Mouse (Mus musculus) heart, postnatal 36 days (tissue): ENCODE data around the gene Tmod2. TPM values are rescaled to one million over a fixed set of nuclear protein-coding genes. Genes with fewer than 3 reads are reported as not detected.
"Not testable (repeated sequence)": the region's sequence is repeated elsewhere in the genome, so short reads cannot be mapped to it uniquely, and the experiment has no call there.

Source experiments
- DNase-seq, 2 experiments: peaks; one replicate each; pipeline ENCODE4 v3.0.0; 2021 to 2022
- intact Hi-C: fragments of 180-260 bp; cut with DNase I; formaldehyde crosslinking; loops from one replicate; pipeline ENCODE4 v1.15.1; 2025
- total RNA-seq, 2 experiments: library from RNA; stranded (reverse); gene quantifications; 2 replicates each; pipeline ENCODE4 v1.2.3; 2021

The Tmod2 gene
- total RNA-seq, result 1 to 10 TPM; 3.8 to 4.8 TPM

DNA sequence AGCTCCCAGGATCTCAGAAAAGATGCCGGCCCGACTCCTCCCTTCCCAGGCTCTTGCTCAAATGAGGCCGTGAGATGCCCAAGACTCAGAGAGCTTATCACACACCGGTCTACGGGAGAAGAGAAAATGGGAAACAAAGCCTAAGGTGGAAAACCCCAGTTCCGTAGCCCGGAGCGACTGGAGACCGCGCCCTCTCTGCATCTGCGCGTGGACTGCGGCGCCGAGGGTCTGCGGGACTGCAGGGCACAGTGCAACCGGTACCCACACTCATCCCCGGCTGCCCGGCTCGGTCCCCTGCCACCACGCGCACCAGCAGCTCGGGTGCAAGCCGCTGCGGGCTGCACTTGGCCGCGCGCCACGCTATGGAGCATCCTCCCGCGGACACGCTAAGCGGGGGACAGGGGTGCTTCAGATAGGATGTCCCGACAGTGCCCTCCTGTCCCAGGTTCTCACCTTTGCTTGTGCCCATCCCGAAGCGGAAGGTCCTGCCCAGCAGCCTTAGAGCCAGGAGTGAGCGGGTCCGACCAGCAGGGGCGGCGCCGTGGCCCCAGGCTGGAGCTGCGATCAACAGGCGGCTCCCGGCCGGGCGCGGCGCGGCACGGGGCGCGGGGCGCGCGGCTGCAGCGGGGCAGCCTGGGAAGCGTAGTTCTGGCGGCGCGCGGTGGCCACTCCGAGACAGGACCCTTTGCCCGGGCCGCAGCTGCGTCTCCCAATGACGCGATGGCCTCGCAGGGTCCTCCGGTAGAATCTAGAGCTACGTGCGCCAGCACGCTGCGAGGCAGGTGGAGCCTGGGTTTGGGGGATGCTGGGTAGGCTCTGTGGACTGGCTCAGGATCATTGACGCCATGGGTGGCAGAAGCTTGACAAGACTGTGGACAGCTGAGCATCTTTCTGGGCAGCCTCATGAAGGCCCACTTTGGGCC is at the start of gene Tmod2:
Gene Tmod2 (minus strand): TSS at position 755 of the 923 bp plus-strand sequence.
- intact Hi-C loops, result no loop called here
- peak; percentile 50 to 59 for DNase-seq

- DNase-seq, result no peak
- intact Hi-C loops, result no loop called here
These were observed 49.8 kb upstream of the Tmod2 start for GRCm38 (mm10) chr9:75660917-75661316.

- peak; percentile 18 to 30 for DNase-seq
These were observed 45.3 kb upstream of the Tmod2 start for GRCm38 (mm10) chr9:75656456-75656855.

GRCm38 (mm10) chr9:75653981-75654911 is 43.1 kb upstream of the Tmod2 start:
- intact Hi-C loops, result no loop called here

More at GRCm38 (mm10) chr9:75656456-75656855, 45.3 kb upstream of the Tmod2 start:
- intact Hi-C loops, result not testable (repeated sequence)

GRCm38 (mm10) chr9:75645405-75645804 is 34.3 kb upstream of the Tmod2 start:
- intact Hi-C loops, result no loop called here
- no peak for DNase-seq

More at GRCm38 (mm10) chr9:75653981-75654911, 43.1 kb upstream of the Tmod2 start:
- peak; percentile 32 to 44 for DNase-seq

DNA sequence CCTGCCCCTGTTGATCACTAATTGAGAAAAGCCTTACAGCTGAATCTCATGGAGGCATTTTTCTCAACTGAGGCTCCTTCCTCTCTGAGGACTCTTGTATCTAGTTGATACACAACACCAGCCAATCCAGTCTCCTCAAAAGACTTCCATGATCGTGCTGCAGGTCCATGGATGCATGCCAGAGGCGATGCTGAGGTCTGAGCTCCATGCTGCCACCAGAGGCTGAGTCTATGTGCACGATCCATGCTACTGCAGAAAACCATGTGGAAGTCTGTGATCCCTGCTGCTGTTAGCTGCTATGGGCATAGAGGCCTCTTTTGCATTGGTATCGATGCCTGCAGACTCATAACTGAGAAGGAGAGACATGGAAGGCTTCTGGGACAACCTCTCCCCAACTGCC is 23.1 kb upstream of the Tmod2 start:
- intact Hi-C loops, result no loop called here
- DNase-seq, result no peak

GRCm38 (mm10) chr9:75633603-75634002 is 22.5 kb upstream of the Tmod2 start:
- intact Hi-C loops, result no loop called here
- no peak for DNase-seq

GRCm38 (mm10) chr9:75632902-75633301 is 21.8 kb upstream of the Tmod2 start:
- peak in 1 of 2 experiments; percentile 25 for DNase-seq
- intact Hi-C loops, result no loop called here

DNA sequence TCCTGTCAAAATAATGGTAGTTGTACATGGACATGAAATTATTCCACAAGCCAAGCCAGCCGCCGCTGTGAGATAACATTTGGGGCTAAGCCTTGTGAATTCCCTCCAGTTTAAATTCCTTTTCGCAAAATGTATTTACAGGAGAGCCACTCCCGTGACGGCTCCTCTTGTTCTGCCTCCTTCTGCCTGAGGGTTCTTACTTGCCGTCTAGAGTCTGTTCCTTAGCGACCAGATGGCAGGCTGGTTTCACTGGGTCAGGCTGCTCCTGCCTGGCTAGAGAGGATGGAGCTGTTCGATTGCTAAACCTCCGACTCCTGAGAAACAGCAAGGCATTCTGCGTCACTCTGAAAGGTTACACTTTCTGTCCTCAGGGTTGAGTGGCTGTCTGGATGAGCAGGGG is 21.0 kb upstream of the Tmod2 start:
- no peak for DNase-seq
- intact Hi-C loops, result no loop called here

GRCm38 (mm10) chr9:75630823-75631454 is 19.8 kb upstream of the Tmod2 start:
- intact Hi-C loops, result no loop called here

GRCm38 (mm10) chr9:75626308-75626604 is 15.1 kb upstream of the Tmod2 start:
- intact Hi-C loops, result no loop called here
- DNase-seq, result no peak

More at GRCm38 (mm10) chr9:75630823-75631454, 19.8 kb upstream of the Tmod2 start:
- no peak for DNase-seq

GRCm38 (mm10) chr9:75625556-75626307 is 14.6 kb upstream of the Tmod2 start, which contains the start of gene Lysmd2:
Lysmd2 (plus strand) TSS chr9:75625741.
- intact Hi-C loops, result no loop called here
- DNase-seq, result peak; percentile 80 to 83

DNA sequence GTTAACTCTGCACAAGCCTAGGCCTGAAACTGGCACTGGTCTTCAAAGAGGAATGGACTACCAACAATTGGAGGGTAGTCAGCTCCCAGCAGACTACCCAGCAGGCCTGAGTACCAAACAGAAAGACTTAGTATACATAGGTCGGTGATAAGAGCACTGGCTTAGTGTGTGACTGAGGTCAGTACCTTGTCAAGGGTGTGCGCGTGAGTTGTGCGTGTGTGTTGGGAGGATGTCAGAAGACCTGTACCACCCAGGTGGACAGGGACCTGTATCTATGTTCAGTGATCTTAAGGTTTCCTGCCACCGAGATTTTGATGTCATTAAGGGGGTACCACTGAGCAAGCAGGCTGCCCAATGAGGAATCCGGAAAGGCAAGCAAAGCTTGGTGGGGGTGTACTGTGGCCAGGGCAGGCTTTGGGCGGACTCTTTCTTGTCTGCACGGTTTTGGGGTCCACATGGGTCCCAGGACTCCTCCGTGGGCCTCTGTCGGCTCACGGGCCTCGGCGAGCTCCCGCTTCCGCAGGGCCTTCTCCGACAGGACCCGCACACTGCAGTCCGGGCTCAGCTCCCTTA is 13.9 kb upstream of the Tmod2 start:
- intact Hi-C loops, result no loop called here
- no peak for DNase-seq

- intact Hi-C loops, result no loop called here
- no peak for DNase-seq
These were observed 10.3 kb upstream of the Tmod2 start for GRCm38 (mm10) chr9:75621428-75621827.

GRCm38 (mm10) chr9:75619761-75620160 is 8.6 kb upstream of the Tmod2 start:
- intact Hi-C loops, DNase-seq: not testable (repeated sequence)

- no peak for DNase-seq
- intact Hi-C loops, result no loop called here
These were observed 7.8 kb upstream of the Tmod2 start for GRCm38 (mm10) chr9:75618836-75619400.

- intact Hi-C loops, result no loop called here
- no peak for DNase-seq
These were observed 5.4 kb upstream of the Tmod2 start for GRCm38 (mm10) chr9:75616560-75616959.

GRCm38 (mm10) chr9:75609965-75610364 is 1.2 kb downstream of the Tmod2 start:
- intact Hi-C loops, result no loop called here
- DNase-seq, result no peak

- DNase-seq, result no peak
- intact Hi-C loops, result no loop called here
These were observed 1.6 kb downstream of the Tmod2 start for GRCm38 (mm10) chr9:75609505-75609904.
